Mouse (Mus musculus): ENCODE measurements at regions not wholly inside any gene's neighbourhood (a gene's known extent, or its start where the extent isn't known, plus 50 kb on each side); places are given as distances from the start of the nearest gene placed in this dataset.
"Not testable (repeated sequence)": the region's sequence is repeated elsewhere in the genome, so short reads cannot be mapped to it uniquely, and the experiment has no call there.

DNA sequence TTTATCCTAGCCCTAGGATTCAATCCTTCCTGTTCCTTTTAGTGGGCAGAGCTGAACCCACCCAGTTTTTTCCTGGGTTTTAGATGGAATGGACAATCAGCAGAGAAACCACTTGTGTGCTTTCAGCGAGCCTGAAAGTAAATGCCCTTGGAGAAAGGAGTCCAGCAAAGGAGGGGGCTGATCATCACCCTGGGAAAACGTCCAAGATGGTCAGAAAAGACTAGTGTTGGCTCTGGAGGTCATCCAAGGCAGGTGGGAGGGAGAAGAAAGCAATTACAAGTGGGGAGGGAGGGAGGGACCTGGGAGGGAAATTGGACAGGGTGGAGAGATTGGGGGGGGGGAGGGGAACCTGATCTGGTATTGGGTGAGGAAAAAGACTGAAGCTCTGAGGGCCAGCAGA lies 55.6 kb upstream of the Zfp366 start:
- no peaks in the 10 kb centered on the region for H3K27me3 ChIP-seq (replicated peaks; ENCODE audit: control insufficient read depth, insufficient read depth, low read length)
- no peak overlapping the region for H3K9ac ChIP-seq (ENCODE audit: low read depth, low read length)
- TF ChIP-seq CTCF (IDR thresholded peaks at IDR 0.05; ENCODE audit: low read depth), result no peak
- ATAC-seq, result no peak
- no peak overlapping the region for H3K27ac ChIP-seq (ENCODE audit: low read depth, low read length)
- H3K36me3 ChIP-seq (ENCODE audit: control insufficient read depth, insufficient read depth), result no peaks in the 10 kb centered on the region
- H3K4me3 ChIP-seq (ENCODE audit: low read depth, low read length), result no peak overlapping the region
- WGBS, result 42% methylated on average over 2 of the region's 2 CpGs
- no peak overlapping the region for H3K4me2 ChIP-seq (replicated peaks; ENCODE audit: low read depth)
- no peaks in the 10 kb centered on the region for H3K4me1 ChIP-seq (replicated peaks; ENCODE audit: control insufficient read depth, insufficient read depth, low read length)
- H3K9me3 ChIP-seq (ENCODE audit: control insufficient read depth), result no peaks in the 10 kb centered on the region

GRCm38 (mm10) chr13:99128284-99128691 lies 56.3 kb upstream of the Zfp366 start:
- H3K4me1 ChIP-seq (replicated peaks; ENCODE audit: control insufficient read depth, insufficient read depth, low read length), result no peaks in the 10 kb centered on the region
- H3K9me3 ChIP-seq (ENCODE audit: control insufficient read depth), result no peaks in the 10 kb centered on the region
- TF ChIP-seq CTCF (IDR thresholded peaks at IDR 0.05; ENCODE audit: low read depth), result no peak
- no peak overlapping the region for H3K27ac ChIP-seq (ENCODE audit: low read depth, low read length)
- H3K4me3 ChIP-seq (ENCODE audit: low read depth, low read length), result no peak overlapping the region
- no peaks in the 10 kb centered on the region for H3K27me3 ChIP-seq (replicated peaks; ENCODE audit: control insufficient read depth, insufficient read depth, low read length)
- WGBS, result 31% methylated on average over 5 of the region's 5 CpGs
- H3K9ac ChIP-seq (ENCODE audit: low read depth, low read length), result no peak overlapping the region
- H3K4me2 ChIP-seq (replicated peaks; ENCODE audit: low read depth), result no peak overlapping the region
- H3K36me3 ChIP-seq (ENCODE audit: control insufficient read depth, insufficient read depth), result no peaks in the 10 kb centered on the region
- ATAC-seq, result no peak

- Histone ChIP-seq H3K27me3 (replicated peaks; ENCODE audit: control insufficient read depth, insufficient read depth, low read length) (no peaks in the 10 kb centered on the region), H3K9me3 (ENCODE audit: control insufficient read depth) (no peaks in the 10 kb centered on the region), H3K4me1 (replicated peaks; ENCODE audit: control insufficient read depth, insufficient read depth, low read length) (no peaks in the 10 kb centered on the region), H3K36me3 (ENCODE audit: control insufficient read depth, insufficient read depth) (no peaks in the 10 kb centered on the region), H3K4me2 (replicated peaks; ENCODE audit: low read depth) (no peak overlapping the region), H3K27ac (ENCODE audit: low read depth, low read length) (no peak overlapping the region), H3K9ac (ENCODE audit: low read depth, low read length) (no peak overlapping the region), H3K4me3 (ENCODE audit: low read depth, low read length) (no peak overlapping the region)
- ATAC-seq, result no peak
- 83% methylated on average over 5 of the region's 5 CpGs for WGBS
- no peak for TF ChIP-seq CTCF (IDR thresholded peaks at IDR 0.05; ENCODE audit: low read depth)
Measured at GRCm38 (mm10) chr13:99127716-99128115, 56.9 kb upstream of the Zfp366 start.

- not testable (repeated sequence) for H3K4me3 ChIP-seq (ENCODE audit: low read depth, low read length); H3K9me3 ChIP-seq (ENCODE audit: control insufficient read depth); H3K27ac ChIP-seq (ENCODE audit: low read depth, low read length); ATAC-seq; H3K27me3 ChIP-seq (replicated peaks; ENCODE audit: control insufficient read depth, insufficient read depth, low read length); H3K4me2 ChIP-seq (replicated peaks; ENCODE audit: low read depth); H3K36me3 ChIP-seq (ENCODE audit: control insufficient read depth, insufficient read depth); H3K4me1 ChIP-seq (replicated peaks; ENCODE audit: control insufficient read depth, insufficient read depth, low read length); H3K9ac ChIP-seq (ENCODE audit: low read depth, low read length)
- WGBS, result 94% methylated on average over 10 of the region's 10 CpGs
Measured at GRCm38 (mm10) chr13:99126971-99127370, 57.7 kb upstream of the Zfp366 start.

DNA sequence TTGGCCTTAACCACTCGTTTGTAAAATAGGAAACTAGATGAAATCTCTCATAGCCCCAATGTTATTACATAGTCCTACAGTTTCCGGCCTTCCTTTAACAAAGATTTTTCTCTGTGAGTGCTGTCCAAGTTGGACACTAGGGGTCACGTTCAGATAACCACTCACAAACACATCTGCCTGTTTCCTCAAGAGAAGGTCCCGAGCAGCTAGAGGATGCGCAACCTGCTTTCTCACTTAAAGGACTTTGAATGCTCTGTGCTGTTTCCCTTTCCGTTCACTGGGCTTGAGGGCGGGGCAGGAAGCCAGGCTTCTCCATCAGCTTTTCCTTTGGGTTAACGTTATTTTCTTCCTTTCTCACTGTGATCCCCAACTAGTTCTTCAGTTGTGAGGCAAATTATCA lies 58.1 kb upstream of the Zfp366 start:
- no peak overlapping the region for H3K4me2 ChIP-seq (replicated peaks; ENCODE audit: low read depth)
- H3K4me3 ChIP-seq (ENCODE audit: low read depth, low read length), result no peak overlapping the region
- H3K27ac ChIP-seq (ENCODE audit: low read depth, low read length), result no peak overlapping the region
- no peaks in the 10 kb centered on the region for H3K9me3 ChIP-seq (ENCODE audit: control insufficient read depth)
- TF ChIP-seq CTCF (IDR thresholded peaks at IDR 0.05; ENCODE audit: low read depth), result no peak
- WGBS, result 80% methylated on average over 8 of the region's 8 CpGs
- H3K27me3 ChIP-seq (replicated peaks; ENCODE audit: control insufficient read depth, insufficient read depth, low read length), result no peaks in the 10 kb centered on the region
- no peaks in the 10 kb centered on the region for H3K36me3 ChIP-seq (ENCODE audit: control insufficient read depth, insufficient read depth)
- no peak for ATAC-seq
- H3K9ac ChIP-seq (ENCODE audit: low read depth, low read length), result no peak overlapping the region
- no peaks in the 10 kb centered on the region for H3K4me1 ChIP-seq (replicated peaks; ENCODE audit: control insufficient read depth, insufficient read depth, low read length)

DNA sequence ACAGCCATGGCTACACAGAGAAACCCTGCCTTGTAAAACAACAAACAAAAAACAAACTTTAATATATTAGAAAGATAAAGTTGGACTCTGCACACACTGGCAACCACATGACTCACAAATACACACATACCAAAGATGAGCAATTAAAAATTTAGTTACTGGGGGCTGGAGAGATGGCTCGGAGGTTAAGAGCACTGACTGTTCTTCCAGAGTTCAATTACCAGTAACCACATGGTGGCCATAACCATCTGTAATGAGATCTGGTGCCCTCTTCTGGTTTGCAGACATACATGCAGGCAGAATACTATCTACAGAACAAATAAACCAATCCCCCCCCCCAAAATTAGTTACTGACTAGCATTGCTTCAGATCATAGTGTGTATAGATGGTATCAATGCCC lies 58.7 kb upstream of the Zfp366 start:
- Histone ChIP-seq H3K27me3 (replicated peaks; ENCODE audit: control insufficient read depth, insufficient read depth, low read length) (no peaks in the 10 kb centered on the region), H3K4me1 (replicated peaks; ENCODE audit: control insufficient read depth, insufficient read depth, low read length) (no peaks in the 10 kb centered on the region), H3K9me3 (ENCODE audit: control insufficient read depth) (no peaks in the 10 kb centered on the region), H3K9ac (ENCODE audit: low read depth, low read length) (no peak overlapping the region), H3K4me2 (replicated peaks; ENCODE audit: low read depth) (no peak overlapping the region), H3K36me3 (ENCODE audit: control insufficient read depth, insufficient read depth) (no peaks in the 10 kb centered on the region), H3K27ac (ENCODE audit: low read depth, low read length) (no peak overlapping the region), H3K4me3 (ENCODE audit: low read depth, low read length) (no peak overlapping the region)
- TF ChIP-seq CTCF (IDR thresholded peaks at IDR 0.05; ENCODE audit: low read depth), result peak; percentile 75
- 61% methylated on average over 1 of the region's 1 CpGs for WGBS
- no peak for ATAC-seq

GRCm38 (mm10) chr13:99124894-99125570 lies 59.6 kb upstream of the Zfp366 start:
- Histone ChIP-seq H3K27me3 (replicated peaks; ENCODE audit: control insufficient read depth, insufficient read depth, low read length) (no peaks in the 10 kb centered on the region), H3K9ac (ENCODE audit: low read depth, low read length) (no peak overlapping the region), H3K36me3 (ENCODE audit: control insufficient read depth, insufficient read depth) (no peaks in the 10 kb centered on the region), H3K4me2 (replicated peaks; ENCODE audit: low read depth) (no peak overlapping the region), H3K9me3 (ENCODE audit: control insufficient read depth) (no peaks in the 10 kb centered on the region), H3K4me1 (replicated peaks; ENCODE audit: control insufficient read depth, insufficient read depth, low read length) (no peaks in the 10 kb centered on the region), H3K27ac (ENCODE audit: low read depth, low read length) (peak overlapping the region; percentile 28), H3K4me3 (ENCODE audit: low read depth, low read length) (no peak overlapping the region)
- no peak for ATAC-seq
- TF ChIP-seq CTCF (IDR thresholded peaks at IDR 0.05; ENCODE audit: low read depth), result no peak
- 58% methylated on average over 10 of the region's 10 CpGs for WGBS

All from intestine, postnatal 0 days (tissue).